Mouse (Mus musculus) mesoderm, embryonic 11.5 days (tissue): ENCODE measurements around the gene Slc38a10.

Experiments used
- DNase-seq: peaks from one replicate; pipeline ENCODE4 v3.0.0-alpha.2; 2012; ENCODE audit warnings: low read depth, low spot score

The Slc38a10 gene

DNA sequence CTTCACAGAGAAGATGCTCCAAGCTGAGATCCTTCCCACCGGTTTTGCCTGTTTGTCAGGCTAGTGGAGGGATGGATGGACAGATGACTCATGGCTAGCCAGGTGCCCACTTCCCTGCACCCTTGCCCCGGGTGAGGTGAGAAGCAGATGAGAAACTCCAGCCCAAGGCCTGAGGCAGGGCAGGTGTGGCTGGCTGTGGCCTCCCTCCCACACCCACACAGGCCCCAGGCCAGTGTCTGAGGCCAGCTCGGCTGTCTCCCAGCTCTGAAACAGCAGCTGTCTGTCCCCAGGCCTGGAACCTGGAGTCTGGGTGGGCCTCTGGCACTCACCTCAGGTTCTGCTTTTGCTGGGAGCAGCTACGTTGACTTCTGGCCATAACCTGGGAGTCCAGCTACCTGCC is 24.8 kb upstream of the Slc38a10 start:
- DNase-seq, result no peak

DNA sequence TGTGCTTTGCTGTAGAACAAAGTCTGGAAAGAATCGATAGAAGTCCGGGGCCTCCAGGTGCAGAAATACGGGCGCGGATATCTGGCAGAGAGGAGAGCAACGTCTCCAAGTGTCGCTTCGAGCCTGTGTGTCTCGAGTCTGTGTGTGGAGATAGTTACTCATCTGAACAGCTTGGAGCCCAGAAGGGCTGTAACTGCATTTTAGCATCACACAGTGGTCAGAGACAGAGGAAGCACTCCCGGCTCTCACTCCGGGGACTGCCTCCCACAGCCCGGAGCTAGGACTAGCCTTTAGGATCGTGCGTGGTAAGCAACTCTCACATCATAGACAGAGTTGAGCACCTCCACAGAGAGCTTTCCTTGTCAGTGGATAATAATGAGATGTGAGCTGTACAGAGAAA is 22.1 kb upstream of the Slc38a10 start:
- no peak for DNase-seq

- no peak for DNase-seq
These were observed 20.0 kb upstream of the Slc38a10 start for GRCm38 (mm10) chr11:120171168-120171567.

DNA sequence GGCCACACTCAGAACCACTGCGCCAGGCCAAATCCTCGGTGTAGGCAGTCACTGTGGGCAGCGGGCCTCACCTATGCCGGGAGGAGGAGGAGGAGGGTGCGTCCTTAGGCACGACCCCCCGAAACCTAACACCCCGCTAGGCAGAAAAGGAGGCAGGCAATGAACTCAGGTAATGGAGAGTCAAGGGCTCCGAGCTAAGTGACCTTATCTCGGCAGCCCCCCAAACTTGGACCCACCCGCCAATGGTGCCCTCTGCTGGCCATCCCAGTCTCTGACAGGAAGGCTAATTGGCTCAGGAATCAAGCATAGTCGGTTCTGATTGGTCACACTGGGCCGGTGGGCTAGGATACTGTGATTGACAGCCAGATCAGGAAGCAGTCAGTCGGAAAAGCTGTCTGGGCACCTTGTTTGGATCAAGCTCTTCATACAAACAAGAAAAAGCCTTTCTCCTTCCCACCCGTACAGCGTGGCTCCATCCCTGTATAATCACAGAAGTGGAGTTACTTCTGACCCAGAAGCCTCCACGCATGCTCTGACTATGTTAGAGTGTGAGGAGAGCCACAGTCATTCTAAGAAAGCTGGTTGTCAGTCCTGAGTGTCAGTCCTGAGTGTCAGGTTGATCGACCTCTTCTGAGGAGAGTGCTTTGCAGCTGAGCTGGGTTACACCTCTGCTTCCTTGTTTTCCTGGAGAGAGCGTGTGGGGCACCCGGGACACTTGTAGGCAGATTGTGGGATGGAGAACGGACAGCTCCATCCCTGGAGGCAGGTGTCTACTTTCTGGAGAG is 18.3 kb upstream of the Slc38a10 start:
- peak; percentile 80 for DNase-seq

- no peak for DNase-seq
These were observed 17.4 kb upstream of the Slc38a10 start for GRCm38 (mm10) chr11:120168516-120168915.

DNA sequence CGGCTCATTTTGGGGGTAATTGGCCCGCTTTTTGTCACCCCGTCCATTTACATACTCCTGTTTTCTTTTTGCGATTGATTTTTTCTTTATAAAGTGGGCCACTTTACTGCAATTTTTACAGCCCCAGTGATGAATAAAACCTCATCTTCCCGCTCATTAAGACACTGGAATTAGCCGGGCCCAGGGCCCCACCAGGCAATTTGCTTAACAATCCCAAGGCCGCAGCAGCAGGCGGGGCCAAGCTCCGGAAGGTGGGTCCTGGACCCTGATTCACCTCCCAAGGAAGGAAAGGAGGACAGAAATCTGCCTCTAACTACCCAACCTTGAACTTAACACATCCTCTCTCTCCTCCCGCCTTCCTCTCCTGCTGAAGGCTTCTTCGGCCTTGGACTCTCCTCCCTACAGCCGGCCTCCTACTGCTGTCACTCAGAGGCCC is 16.8 kb upstream of the Slc38a10 start:
- DNase-seq, result no peak

DNA sequence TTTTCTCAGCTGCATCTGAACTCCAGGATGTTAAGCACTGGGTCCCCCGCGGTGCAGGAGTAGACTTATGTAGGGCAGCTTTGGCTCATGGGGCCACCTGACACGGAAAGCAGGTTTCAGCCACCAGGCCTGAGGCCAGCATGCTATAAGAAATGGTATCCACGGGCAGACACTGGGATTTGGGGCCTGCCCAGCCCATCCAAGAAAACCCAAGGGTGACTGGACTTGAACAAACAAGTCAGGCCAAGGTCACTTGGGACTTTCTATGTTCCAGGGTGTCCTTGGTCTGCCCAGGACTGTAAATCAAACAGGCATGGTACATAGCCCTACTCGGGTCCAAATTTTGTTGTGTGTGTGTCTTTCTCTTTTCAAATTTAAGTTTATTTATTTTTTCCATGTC is 15.9 kb upstream of the Slc38a10 start:
- DNase-seq, result no peak

- peak; percentile 50 for DNase-seq
These were observed 13.5 kb upstream of the Slc38a10 start for GRCm38 (mm10) chr11:120164471-120165261.

- DNase-seq, result no peak
These were observed 12.9 kb upstream of the Slc38a10 start for GRCm38 (mm10) chr11:120164028-120164427.

- DNase-seq, result peak; percentile 30
These were observed 12.1 kb upstream of the Slc38a10 start for GRCm38 (mm10) chr11:120163207-120163606.

GRCm38 (mm10) chr11:120161245-120161644 is 10.1 kb upstream of the Slc38a10 start:
- no peak for DNase-seq

GRCm38 (mm10) chr11:120160478-120160877 is 9.3 kb upstream of the Slc38a10 start:
- no peak for DNase-seq

DNA sequence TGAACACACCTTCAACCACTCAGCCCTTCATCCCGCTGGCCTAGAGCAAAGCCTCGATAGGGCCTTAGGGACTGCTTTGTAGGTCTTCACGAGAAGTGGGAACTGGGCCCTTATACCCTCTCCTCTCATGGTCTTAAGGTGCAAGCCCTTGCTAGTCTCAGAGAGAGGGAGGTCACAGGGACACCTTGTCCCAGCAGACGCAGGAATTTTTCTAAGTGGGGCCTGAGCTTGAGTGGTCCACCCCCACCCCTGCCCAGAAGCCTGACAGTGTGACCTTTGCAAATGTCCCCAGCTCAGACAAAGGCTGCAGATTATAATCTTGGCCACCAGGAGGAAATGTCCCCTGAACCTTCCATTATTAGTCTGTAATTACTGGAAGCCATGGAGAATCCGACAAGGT is 8.5 kb upstream of the Slc38a10 start:
- no peak for DNase-seq

DNA sequence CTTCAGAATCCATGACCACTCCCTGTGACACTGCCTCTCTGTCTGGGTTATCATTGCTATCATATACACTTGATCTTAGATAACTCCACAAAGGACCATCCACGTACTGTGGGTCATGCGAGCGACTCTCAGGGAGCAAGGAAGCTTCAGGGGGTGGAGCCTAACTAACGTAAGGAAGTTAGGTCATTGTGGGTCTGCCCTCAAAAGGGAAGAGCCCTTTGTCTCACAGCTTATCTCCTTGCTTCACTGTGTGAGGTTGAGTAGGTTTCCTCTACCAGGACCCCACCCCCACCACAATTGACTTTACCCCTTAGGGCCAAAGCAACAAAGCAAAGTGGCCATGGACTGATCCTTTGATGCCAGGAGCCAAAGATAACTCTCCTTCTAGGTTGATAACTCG is 7.7 kb upstream of the Slc38a10 start:
- DNase-seq, result no peak

DNA sequence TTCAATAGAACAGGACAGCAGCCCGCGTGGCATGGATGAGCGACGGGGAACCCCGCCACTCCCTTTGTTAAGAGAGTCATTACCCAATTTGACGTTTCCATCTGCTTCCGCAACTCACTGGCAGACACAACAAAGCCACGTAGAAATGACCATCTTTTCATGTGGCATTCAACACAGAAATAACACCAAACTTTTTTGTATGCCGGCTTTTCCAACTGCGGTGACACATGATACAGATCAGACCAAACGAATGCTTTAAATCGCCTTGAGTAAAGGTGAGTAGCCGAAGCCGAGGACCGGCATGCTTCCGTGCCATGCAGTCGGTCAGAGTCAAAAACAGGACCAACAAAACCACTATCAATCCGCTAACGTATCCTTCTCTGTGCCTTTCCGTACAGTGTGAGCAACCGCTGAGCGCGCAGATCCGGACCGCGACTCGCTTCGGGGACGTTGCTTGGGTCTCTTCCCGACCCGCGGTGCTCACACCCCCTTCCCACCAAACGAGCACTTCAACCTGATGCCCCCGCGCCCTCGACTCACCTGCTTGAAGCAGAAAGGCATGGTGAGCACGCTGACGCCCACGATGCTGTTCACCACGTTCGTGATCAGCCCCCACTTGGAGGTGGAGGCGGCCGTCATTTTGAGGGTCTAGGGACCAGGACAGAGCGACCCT is 570 bp downstream of the Slc38a10 start:
- peak; percentile 54 for DNase-seq

GRCm38 (mm10) chr11:120149510-120150200 is 1.5 kb downstream of the Slc38a10 start:
- DNase-seq, result no peak

DNA sequence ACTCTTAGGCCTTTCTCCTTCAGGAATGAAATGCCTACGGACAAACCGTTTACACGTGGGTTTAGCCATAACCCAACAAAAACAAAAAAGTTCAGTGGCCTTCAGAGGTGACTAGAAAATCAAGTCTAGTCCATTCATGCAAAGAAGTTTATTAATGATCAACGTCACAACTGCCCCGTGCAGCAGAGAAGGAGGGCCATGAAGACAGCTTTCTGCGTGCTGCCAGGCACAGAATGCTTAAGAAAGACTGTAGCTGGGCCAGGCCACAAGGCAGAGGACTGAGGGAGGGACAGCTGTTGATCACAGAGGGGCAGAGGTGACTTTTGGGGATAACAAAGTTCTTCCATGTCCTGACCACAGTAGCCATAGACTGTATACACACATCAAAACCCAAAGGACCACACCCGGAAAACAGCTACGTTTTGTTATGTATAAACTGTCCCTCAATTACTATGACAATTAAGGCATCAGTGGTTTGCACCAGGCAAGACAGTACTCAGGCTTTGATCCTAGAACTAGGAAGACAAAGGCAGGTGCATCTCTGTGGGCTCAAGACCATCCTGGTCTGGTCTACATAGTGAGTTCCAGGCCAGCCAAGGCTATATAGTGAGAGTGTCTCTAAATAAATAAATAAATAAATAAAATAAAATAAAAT is 2.8 kb downstream of the Slc38a10 start:
- no peak for DNase-seq

DNA sequence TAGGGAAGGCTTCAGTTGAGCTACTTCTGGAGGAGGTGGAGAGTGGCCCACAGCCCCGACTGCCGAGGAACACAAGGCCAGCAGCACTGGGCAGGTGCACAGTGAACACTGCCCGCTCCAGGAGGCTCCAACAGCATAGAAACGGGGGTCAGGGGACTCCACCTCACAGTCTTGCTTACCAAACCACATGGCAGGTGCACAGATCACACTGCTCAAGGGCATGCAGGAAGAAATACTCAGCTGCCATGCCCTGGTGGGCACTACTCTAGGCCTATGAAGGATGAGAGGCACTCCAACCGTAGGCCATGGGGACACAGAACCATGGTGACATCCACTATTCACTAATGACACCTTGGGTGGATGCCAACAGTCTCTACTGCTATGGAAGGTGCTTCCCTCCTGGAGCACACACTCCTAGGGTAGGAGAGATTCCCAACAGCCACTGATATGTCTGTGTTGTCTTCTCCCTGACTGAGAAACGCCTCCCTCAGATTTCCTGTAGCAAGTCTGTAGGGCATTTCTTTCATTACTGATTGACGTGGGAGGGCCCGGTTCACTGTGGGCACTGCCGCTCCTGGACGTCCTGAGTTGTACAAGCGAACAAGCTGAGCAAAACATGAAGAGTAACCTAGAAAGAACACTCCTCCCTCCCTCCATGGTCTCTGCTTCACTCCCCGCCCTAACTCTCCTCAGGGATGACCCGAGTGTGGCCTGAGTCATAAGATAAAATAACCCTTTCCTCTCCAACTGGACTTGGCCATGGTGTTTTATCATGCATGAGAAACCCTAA is 7.2 kb downstream of the Slc38a10 start:
- no peak for DNase-seq

GRCm38 (mm10) chr11:120142601-120143051 is 8.5 kb downstream of the Slc38a10 start:
- DNase-seq, result peak; percentile 13

- no peak for DNase-seq
These were observed 10.9 kb downstream of the Slc38a10 start for GRCm38 (mm10) chr11:120140255-120140654.
